Comparison of ENCODE assay signal across 21 mouse cellular contexts in genomic region chr16:49614801-49615200, GRCm38 (mm10).
DNase-seq lines count a peak whose midpoint lies in the region; ATAC-seq and TF ChIP-seq lines count a peak whose summit lies in the region.
"Had no signal": no experiment of that assay in that cellular context is flagged by ENCODE, and none has a peak within 500 bp of the region (broad histone marks: within the 10 kb centered on the region; RNA-seq: fewer than 3 reads in every experiment).

No protein-coding gene starts in this region.

- H3K4me3 ChIP-seq in lung, embryonic 14.5 days (ENCODE audit: low read depth, low read length), result no peak overlapping the region
- no peak overlapping the region for H3K4me3 ChIP-seq in lung, adult 2 months (replicated peaks; ENCODE audit: extremely low read depth, low read depth, low read length)
- no peak overlapping the region for H3K4me3 ChIP-seq in forebrain, embryonic 11.5 days (ENCODE audit: low read depth, low read length)
- H3K4me3 ChIP-seq: embryonic facial prominence, embryonic 10.5 days; forebrain, embryonic 10.5 days; forebrain, embryonic 15.5 days; heart, embryonic 10.5 days; hindbrain, embryonic 13.5 days had no signal

- TF ChIP-seq CTCF in lung, embryonic 14.5 days (IDR thresholded peaks at IDR 0.05; ENCODE audit: low read depth), result no peak
- TF ChIP-seq CTCF in lung, adult 2 months (IDR thresholded peaks at IDR 0.05; ENCODE audit: insufficient read depth, low read length), result no peak

- H3K9ac ChIP-seq in lung, embryonic 14.5 days, result no peak overlapping the region
- H3K9ac ChIP-seq in forebrain, embryonic 11.5 days (ENCODE audit: low read length), result no peak overlapping the region
- H3K9ac ChIP-seq: forebrain, embryonic 15.5 days; hindbrain, embryonic 13.5 days had no signal

- H3K4me1 ChIP-seq in lung, embryonic 14.5 days (ENCODE audit: insufficient read depth), result no peaks in the 10 kb centered on the region
- H3K4me1 ChIP-seq in lung, adult 2 months (ENCODE audit: control insufficient read depth, insufficient read depth, low read length), result no peaks in the 10 kb centered on the region
- no peaks in the 10 kb centered on the region for H3K4me1 ChIP-seq in forebrain, embryonic 11.5 days (replicated peaks; ENCODE audit: control insufficient read depth, insufficient read depth, low read length)
- H3K4me1 ChIP-seq: embryonic facial prominence, embryonic 10.5 days; forebrain, embryonic 10.5 days; forebrain, embryonic 15.5 days; heart, embryonic 10.5 days had no signal

- ATAC-seq in lung, embryonic 14.5 days (ENCODE audit: insufficient read depth), result peak; percentile 71
- no peak for ATAC-seq in forebrain, embryonic 11.5 days (replicated peaks; ENCODE audit: low FRiP score)
- ATAC-seq in erythroid progenitor cell, adult 5-6 weeks (replicated peaks; ENCODE audit: low FRiP score, poor library complexity, severe bottlenecking), result no peak
- ATAC-seq: activated CD4-positive, CD25-positive, alpha-beta regulatory T cell, adult 4 months; forebrain, embryonic 15.5 days; hindbrain, postnatal 0 days; Patski had no signal

- WGBS in lung, embryonic 14.5 days, result 45% methylated on average over 3 of the region's 3 CpGs
- 73% methylated on average over 3 of the region's 3 CpGs for WGBS in lung, adult 2 months
- WGBS in forebrain, embryonic 11.5 days, result 85% methylated on average over 3 of the region's 3 CpGs

- TF ChIP-seq POLR2A in lung, adult 2 months (IDR thresholded peaks at IDR 0.05; ENCODE audit: borderline replicate concordance, extremely low read depth, low read depth, low read length), result no peak

- no peak overlapping the region for H3K4me2 ChIP-seq in lung, embryonic 14.5 days
- no peak overlapping the region for H3K4me2 ChIP-seq in forebrain, embryonic 11.5 days (ENCODE audit: low read depth, low read length, severe bottlenecking)
- H3K4me2 ChIP-seq: forebrain, embryonic 15.5 days had no signal

- H3K36me3 ChIP-seq in lung, embryonic 14.5 days (ENCODE audit: insufficient read depth), result no peaks in the 10 kb centered on the region
- no peaks in the 10 kb centered on the region for H3K36me3 ChIP-seq in forebrain, embryonic 11.5 days (ENCODE audit: control insufficient read depth, insufficient read depth, low read length)
- H3K36me3 ChIP-seq: embryonic facial prominence, embryonic 10.5 days; forebrain, embryonic 10.5 days; forebrain, embryonic 15.5 days; heart, embryonic 10.5 days; hindbrain, embryonic 13.5 days had no signal

- no peak overlapping the region for H3K27ac ChIP-seq in lung, embryonic 14.5 days (ENCODE audit: low read depth)
- no peak overlapping the region for H3K27ac ChIP-seq in forebrain, embryonic 11.5 days (ENCODE audit: low read depth, low read length)
- H3K27ac ChIP-seq: embryonic facial prominence, embryonic 10.5 days; forebrain, embryonic 10.5 days; forebrain, embryonic 15.5 days; heart, embryonic 10.5 days; hindbrain, embryonic 13.5 days; hindbrain, postnatal 0 days had no signal

- peaks cover 5% of the 10 kb centered on the region; the same call in 1 of the 2 replicates for H3K9me3 ChIP-seq in lung, embryonic 14.5 days (ENCODE audit: low read depth, low read length)
- peaks cover 4% of the 10 kb centered on the region; the same call in 1 of the 2 replicates for H3K9me3 ChIP-seq in forebrain, embryonic 11.5 days (ENCODE audit: control insufficient read depth, low read length)
- H3K9me3 ChIP-seq: forebrain, embryonic 15.5 days; heart, embryonic 10.5 days had no signal

- H3K27me3 ChIP-seq in lung, embryonic 14.5 days (ENCODE audit: insufficient read depth, low read length), result no peaks in the 10 kb centered on the region
- H3K27me3 ChIP-seq in forebrain, embryonic 11.5 days (ENCODE audit: control insufficient read depth, insufficient read depth, low read length), result no peaks in the 10 kb centered on the region
- H3K27me3 ChIP-seq: CH12.LX; forebrain, embryonic 15.5 days; hindbrain, embryonic 13.5 days had no signal

- DNase-seq in lung, embryonic 14.5 days, result peak; percentile 67
- no peak for DNase-seq in lung, adult 2 months
- DNase-seq in brain, adult 2 months (ENCODE audit: low read depth, low spot score), result peak; percentile 46
- DNase-seq in cerebellum, adult 18-20 months, result peak; percentile 13 to 23
- DNase-seq in cerebellum, adult 9-11 months, result peak; percentile 34
- DNase-seq in forebrain, embryonic 11.5 days (ENCODE audit: low spot score), result no peak
- DNase-seq in frontal cortex, postnatal 10 days (ENCODE audit: low spot score in 2 of 2), result no peak
- DNase-seq: adrenal gland, postnatal 14 days; gastrocnemius, postnatal 10 days; heart, postnatal 14 days; kidney, adult 18-20 months had no signal

Comparison
In these comparisons a context has a peak if more than half of its experiments do, and no peak if none do; other contexts are left out.
1. DNase-seq: peak in lung, embryonic 14.5 days (single experiment), brain, adult 2 months (single experiment), cerebellum, adult 18-20 months (2 of 2) and cerebellum, adult 9-11 months (single experiment); none in lung, adult 2 months (single experiment), forebrain, embryonic 11.5 days (single experiment) and frontal cortex, postnatal 10 days (0 of 2).